Mouse (Mus musculus): Measurements from ENCODE around the gene Arhgap35.

DNA sequence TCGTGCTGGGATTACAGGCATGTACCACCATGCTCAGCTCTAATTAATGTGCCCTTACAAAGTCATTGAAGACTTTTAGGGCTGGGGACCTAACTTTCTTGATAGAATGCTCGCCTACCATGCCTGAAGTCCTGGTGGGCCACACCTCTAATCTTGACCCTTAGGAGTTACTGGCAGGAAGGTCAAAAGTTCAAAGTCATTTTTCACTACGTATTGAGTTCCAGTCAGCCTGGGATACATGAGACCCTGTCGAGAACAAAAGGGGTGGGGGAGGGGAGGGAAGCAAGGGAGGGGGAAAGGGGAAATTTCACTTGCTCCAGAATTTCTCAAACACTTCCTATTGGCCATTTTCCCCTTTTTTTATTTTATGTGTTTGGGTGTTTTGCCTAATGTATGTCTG, 8.3 kb upstream of the Arhgap35 start:
- TF ChIP-seq CTCF (IDR thresholded peaks at IDR 0.05; ENCODE audit: borderline replicate concordance, extremely low read depth, insufficient read depth, insufficient read length), result no peak
- TF ChIP-seq POLR2A (IDR thresholded peaks at IDR 0.05; ENCODE audit: borderline replicate concordance, extremely low read depth, insufficient read depth, insufficient read length, poor library complexity, severe bottlenecking), result no peak

Measured in brain, embryonic 14.5 days (tissue).